Mouse (Mus musculus) lung, embryonic 16.5 days (tissue): ENCODE measurements at regions not wholly inside any gene's neighbourhood (a gene's known extent, or its start where the extent isn't known, plus 50 kb on each side); places are given as distances from the start of the nearest gene placed in this dataset.

ENCODE experiments used
- ATAC-seq: fragments of 200-750 bp; cut with Nextera tagmentation; 2 replicates; pipeline ENCODE4 v1.8.0; 2017; ENCODE audit warnings: low read depth, mild to moderate bottlenecking, moderate library complexity
- H3K27ac ChIP-seq: fragments of 300-500 bp; sonication (generic); 2 replicates; pipeline ENCODE4 v1.5.1; 2014; ENCODE audit warnings: mild to moderate bottlenecking, control low read depth, low read length
- H3K27me3 ChIP-seq: fragments of 300-500 bp; sonication (generic); 2 replicates; pipeline ENCODE4 v1.6.1; 2014; ENCODE audit warnings: low read depth, low read length, mixed read lengths; ENCODE audit not compliant: control insufficient read depth, insufficient read depth
- H3K36me3 ChIP-seq: fragments of 300-500 bp; sonication (generic); 2 replicates; pipeline ENCODE4 v1.6.1; 2014; ENCODE audit warnings: low read length; ENCODE audit not compliant: control insufficient read depth, insufficient read depth
- H3K4me1 ChIP-seq: fragments of 300-500 bp; sonication (generic); replicated peaks from 2 replicates; pipeline ENCODE4 v1.6.1; 2014; ENCODE audit warnings: low read length, mixed read lengths; ENCODE audit not compliant: control insufficient read depth, insufficient read depth
- H3K4me2 ChIP-seq: fragments of 300-500 bp; sonication (generic); 2 replicates; pipeline ENCODE4 v1.6.1; 2014; ENCODE audit warnings: low read depth, low read length, control low read depth
- H3K4me3 ChIP-seq: fragments of 300-500 bp; sonication (generic); 2 replicates; pipeline ENCODE4 v1.5.1; 2014; ENCODE audit warnings: mild to moderate bottlenecking, low read length, control low read depth
- H3K9ac ChIP-seq: fragments of 300-500 bp; sonication (generic); 2 replicates; pipeline ENCODE4 v1.6.1; 2014; ENCODE audit warnings: low read length, control low read depth
- H3K9me3 ChIP-seq: fragments of 300-500 bp; sonication (generic); 2 replicates; pipeline ENCODE4 v1.6.1; 2016; ENCODE audit warnings: low read length; ENCODE audit not compliant: control insufficient read depth
- WGBS: fragments of 180-500 bp; shearing (Covaris S2); extraction: QIAGEN DNeasy Blood & Tissue Kit; methylation state at CpG from one replicate; pipeline ENCODE4 v1.1.7; 2014; 5-methylcytosine and 5-hydroxymethylcytosine counted together

DNA sequence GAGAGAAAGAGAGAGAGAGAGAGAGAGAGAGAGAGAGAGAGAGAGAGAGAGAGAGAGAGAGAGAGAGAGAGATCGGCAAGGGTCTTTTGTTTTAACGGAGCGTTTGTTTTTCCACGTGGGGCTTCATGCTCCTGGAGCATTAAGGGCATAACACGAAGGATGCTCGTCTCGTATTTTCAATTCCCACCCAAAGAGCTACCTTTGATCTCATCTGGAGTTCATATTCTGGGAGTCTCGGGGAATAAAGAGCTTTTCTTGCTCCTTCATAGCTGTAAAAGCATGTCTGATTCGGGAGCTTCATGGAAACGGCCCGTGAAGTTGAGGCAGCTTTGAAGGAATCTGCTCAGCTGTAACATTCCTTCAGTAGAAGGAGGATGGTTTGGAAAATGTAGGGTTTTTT lies 174.5 kb upstream of the Mocs2 start:
- no peaks in the 10 kb centered on the region for H3K27me3 ChIP-seq
- H3K36me3 ChIP-seq = no peaks in the 10 kb centered on the region
- H3K27ac ChIP-seq = no peak overlapping the region
- no peak for ATAC-seq
- WGBS = 67% methylated on average over 11 of the region's 11 CpGs
- H3K4me3 ChIP-seq = no peak overlapping the region
- no peak overlapping the region for H3K4me2 ChIP-seq
- no peaks in the 10 kb centered on the region for H3K4me1 ChIP-seq
- H3K9ac ChIP-seq = no peak overlapping the region
- H3K9me3 ChIP-seq = no peaks in the 10 kb centered on the region

GRCm38 (mm10) chr13:114654267-114654666 lies 163.8 kb upstream of the Mocs2 start:
- Histone ChIP-seq H3K4me3 (no peak overlapping the region), H3K27ac (no peak overlapping the region), H3K9me3 (no peaks in the 10 kb centered on the region), H3K9ac (no peak overlapping the region), H3K4me1 (peaks cover 3% of the 10 kb centered on the region; the same call in 1 of the 2 replicates), H3K36me3 (no peaks in the 10 kb centered on the region), H3K4me2 (no peak overlapping the region), H3K27me3 (no peaks in the 10 kb centered on the region)
- 68% methylated on average over 7 of the region's 7 CpGs for WGBS
- ATAC-seq = no peak

GRCm38 (mm10) chr13:114654953-114655586 lies 163.0 kb upstream of the Mocs2 start:
- Histone ChIP-seq H3K4me2 (no peak overlapping the region), H3K4me1 (peaks cover 3% of the 10 kb centered on the region; the same call in 1 of the 2 replicates), H3K4me3 (no peak overlapping the region), H3K27me3 (no peaks in the 10 kb centered on the region), H3K27ac (peak overlapping the region; percentile 50), H3K9me3 (no peaks in the 10 kb centered on the region), H3K36me3 (no peaks in the 10 kb centered on the region), H3K9ac (no peak overlapping the region)
- ATAC-seq = peak; percentile 83
- WGBS = 55% methylated on average over 4 of the region's 4 CpGs

GRCm38 (mm10) chr13:114672411-114672810 lies 145.6 kb upstream of the Mocs2 start:
- no peak overlapping the region for H3K27ac ChIP-seq
- H3K4me2 ChIP-seq = no peak overlapping the region
- ATAC-seq = no peak
- no peak overlapping the region for H3K9ac ChIP-seq
- H3K27me3 ChIP-seq = no peaks in the 10 kb centered on the region
- no peaks in the 10 kb centered on the region for H3K36me3 ChIP-seq
- H3K4me1 ChIP-seq = no peaks in the 10 kb centered on the region
- H3K9me3 ChIP-seq = no peaks in the 10 kb centered on the region
- no peak overlapping the region for H3K4me3 ChIP-seq

GRCm38 (mm10) chr13:114679703-114680378 lies 138.2 kb upstream of the Mocs2 start:
- H3K4me2 ChIP-seq = peak overlapping the region; percentile 27
- H3K4me1 ChIP-seq = no peaks in the 10 kb centered on the region; the same call in 1 of the 2 replicates
- H3K27me3 ChIP-seq = no peaks in the 10 kb centered on the region
- H3K36me3 ChIP-seq = no peaks in the 10 kb centered on the region
- 60% methylated on average over 5 of the region's 5 CpGs for WGBS
- H3K4me3 ChIP-seq = no peak overlapping the region
- peak; percentile 39 for ATAC-seq
- no peak overlapping the region for H3K9ac ChIP-seq
- peak overlapping the region; percentile 81 for H3K27ac ChIP-seq
- no peaks in the 10 kb centered on the region for H3K9me3 ChIP-seq

DNA sequence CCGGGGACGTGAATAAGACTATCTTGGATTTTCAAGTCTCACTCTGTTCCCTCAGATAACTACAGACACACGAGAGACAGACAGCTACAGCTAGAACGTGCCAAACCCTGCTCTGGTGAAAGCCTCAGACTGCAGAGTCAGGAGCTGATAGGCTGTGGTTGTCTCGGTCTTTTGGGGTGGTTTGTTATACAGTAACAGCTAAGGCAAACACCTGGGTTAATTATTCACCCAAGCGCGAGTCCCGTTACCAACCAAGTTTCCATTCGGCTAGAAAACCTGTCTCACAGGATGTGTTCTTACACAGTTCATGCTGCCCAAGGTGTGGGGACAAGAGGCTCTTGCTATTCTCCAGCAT lies 137.7 kb upstream of the Mocs2 start:
- Histone ChIP-seq H3K36me3 (no peaks in the 10 kb centered on the region), H3K27me3 (no peaks in the 10 kb centered on the region), H3K4me2 (peak overlapping the region; percentile 27), H3K9ac (no peak overlapping the region), H3K4me1 (no peaks in the 10 kb centered on the region; the same call in 1 of the 2 replicates), H3K9me3 (no peaks in the 10 kb centered on the region), H3K4me3 (no peak overlapping the region), H3K27ac (peak overlapping the region; percentile 81)
- 44% methylated on average over 9 of the region's 9 CpGs for WGBS
- ATAC-seq = peak; percentile 94

DNA sequence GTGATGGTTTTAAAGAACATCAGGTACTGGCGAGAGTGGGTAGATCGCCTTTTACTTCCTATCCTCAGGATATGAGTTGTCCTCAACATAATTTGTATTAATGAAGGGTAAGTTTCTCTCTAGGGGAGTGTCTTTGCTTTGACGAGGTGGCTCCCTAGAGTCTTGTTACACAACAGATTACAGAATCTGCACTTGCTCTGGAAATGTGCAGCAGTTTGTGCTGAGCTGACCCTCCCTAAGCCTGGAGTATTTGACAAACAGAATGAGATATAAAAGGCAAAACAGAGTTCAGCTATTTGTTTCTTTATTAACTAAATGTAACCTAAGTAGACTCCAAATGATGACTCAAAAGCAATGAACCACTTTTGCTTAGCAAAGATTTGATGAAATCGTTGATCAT lies 136.8 kb upstream of the Mocs2 start:
- ATAC-seq = no peak
- WGBS = 55% methylated on average over 4 of the region's 4 CpGs
- Histone ChIP-seq H3K9ac (no peak overlapping the region), H3K27ac (peak overlapping the region; percentile 2; the same call in 1 of the 2 replicates), H3K4me2 (no peak overlapping the region), H3K27me3 (no peaks in the 10 kb centered on the region), H3K4me3 (no peak overlapping the region), H3K9me3 (no peaks in the 10 kb centered on the region), H3K36me3 (no peaks in the 10 kb centered on the region), H3K4me1 (no peaks in the 10 kb centered on the region; the same call in 1 of the 2 replicates)

DNA sequence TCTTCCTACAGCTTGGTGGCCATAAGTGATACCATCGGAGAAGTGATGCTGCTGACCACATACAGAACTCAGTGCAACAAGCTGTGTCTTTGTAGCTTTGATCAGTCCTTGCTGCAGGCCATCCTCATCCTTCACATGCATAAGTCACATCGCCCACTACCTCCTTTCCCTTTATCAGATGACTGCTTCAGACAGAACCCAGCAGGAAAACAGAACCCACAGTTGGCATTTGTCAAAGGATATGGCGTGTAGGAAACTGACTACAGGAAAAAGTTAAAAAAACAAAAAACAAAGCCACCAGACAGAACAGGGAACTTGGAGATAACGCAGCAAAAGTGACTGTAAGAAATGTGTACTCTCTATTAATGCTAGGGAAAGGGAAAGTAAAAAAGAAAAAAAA lies 136.1 kb upstream of the Mocs2 start:
- H3K27me3 ChIP-seq = no peaks in the 10 kb centered on the region
- H3K4me2 ChIP-seq = no peak overlapping the region
- H3K4me3 ChIP-seq = no peak overlapping the region
- WGBS = 71% methylated on average over 4 of the region's 4 CpGs
- no peak overlapping the region for H3K9ac ChIP-seq
- ATAC-seq = no peak
- no peaks in the 10 kb centered on the region for H3K36me3 ChIP-seq
- H3K9me3 ChIP-seq = no peaks in the 10 kb centered on the region
- H3K27ac ChIP-seq = no peak overlapping the region
- H3K4me1 ChIP-seq = no peaks in the 10 kb centered on the region; the same call in 1 of the 2 replicates

DNA sequence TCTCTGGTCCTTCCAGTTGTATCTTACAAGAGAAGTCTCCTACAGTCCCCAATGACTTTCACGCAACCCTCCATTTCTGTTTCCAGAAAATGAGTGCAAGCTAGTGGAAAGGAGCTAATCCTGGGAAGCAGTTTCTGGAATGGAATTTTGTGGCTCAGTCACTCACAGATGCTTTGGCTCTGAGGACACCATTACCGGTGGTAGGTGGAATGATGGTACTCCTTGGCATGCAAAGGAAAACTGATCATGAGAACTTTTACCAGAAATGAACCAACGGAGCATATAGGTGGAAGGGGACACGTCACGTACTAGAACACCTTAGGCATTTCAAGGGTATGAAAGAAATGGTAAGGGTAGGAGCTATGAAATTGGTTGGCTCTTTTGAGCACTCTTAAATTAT lies 135.1 kb upstream of the Mocs2 start:
- WGBS = 95% methylated on average over 5 of the region's 5 CpGs
- ATAC-seq = no peak
- no peak overlapping the region for H3K9ac ChIP-seq

More for the DNA sequence above, 135.1 kb upstream of the Mocs2 start:
- H3K9me3 ChIP-seq = no peaks in the 10 kb centered on the region
- no peak overlapping the region for H3K4me2 ChIP-seq
- H3K4me3 ChIP-seq = no peak overlapping the region
- no peak overlapping the region for H3K27ac ChIP-seq
- no peaks in the 10 kb centered on the region; the same call in 1 of the 2 replicates for H3K4me1 ChIP-seq
- no peaks in the 10 kb centered on the region for H3K36me3 ChIP-seq
- no peaks in the 10 kb centered on the region for H3K27me3 ChIP-seq
